Mouse (Mus musculus) liver, embryonic 14.5 days (tissue): ENCODE results near the gene Rgs9.

Experiments
- CTCF ChIP-seq: IDR thresholded peaks from 2 replicates; pipeline ENCODE4 v1.5.1; 2016; ENCODE audit warnings: antibody characterized with exemption, low read depth, control low read depth
- EP300 ChIP-seq: IDR thresholded peaks from 2 replicates; pipeline ENCODE4 v1.6.1; 2016; ENCODE audit warnings: antibody characterized with exemption, low read depth

DNA sequence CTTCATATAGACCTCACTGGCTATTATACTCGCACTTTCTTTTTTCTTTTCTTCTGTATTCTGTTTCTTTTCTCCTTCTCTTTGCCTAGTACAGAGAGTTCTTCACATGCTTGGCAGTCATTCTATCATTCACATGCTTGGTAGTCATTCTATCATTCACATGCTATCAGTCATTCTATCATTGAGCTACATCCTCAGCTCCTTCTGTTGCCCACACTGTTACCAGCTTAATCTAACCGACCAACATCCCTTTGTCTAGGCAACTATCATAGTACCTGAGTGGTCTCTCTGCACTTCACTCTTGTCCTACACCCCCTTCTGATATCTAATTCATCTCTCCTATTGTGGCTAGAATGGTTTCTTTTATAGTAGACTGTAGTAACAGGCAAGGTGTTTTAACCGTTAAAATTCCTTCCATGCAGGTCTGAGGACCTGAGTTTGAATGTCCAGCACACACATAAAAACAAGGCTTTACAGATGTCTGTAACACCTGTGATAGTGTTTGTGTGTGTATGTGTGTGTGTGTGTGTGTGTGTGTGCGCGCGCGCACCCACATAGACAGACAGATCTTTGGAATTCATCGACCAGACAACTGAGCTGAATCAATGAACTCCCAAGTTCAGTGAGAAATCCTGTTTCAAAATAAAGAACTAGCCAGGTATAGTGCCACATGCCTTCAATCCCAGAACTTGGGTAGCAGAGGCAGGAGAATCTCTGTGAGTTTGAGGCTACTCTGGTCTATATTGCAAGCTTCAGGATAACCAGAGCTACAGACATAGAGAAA lies 41.4 kb upstream of the Rgs9 start:
- TF ChIP-seq CTCF (no peak), EP300 (no peak)
